Mouse (Mus musculus): ENCODE results near the gene Med19. TPM values are rescaled to one million over a fixed set of nuclear protein-coding genes. Genes with fewer than 3 reads are reported as not detected.
A peak's percentile ranks its signal among the peaks of the same experiment; 100 is the strongest.

Gene Med19
- polyA plus RNA-seq, 1 experiment from 2014 or later, result 38.5 TPM

- H3K4me1 ChIP-seq, result peaks cover 16% of the 10 kb centered on the region
- ATAC-seq (ENCODE audit: insufficient number of reproducible peaks, insufficient read depth, low FRiP score, low TSS enrichment, low read depth), result no peak
- no peaks in the 10 kb centered on the region for H3K36me3 ChIP-seq
- H3K9me3 ChIP-seq, result no peaks in the 10 kb centered on the region
- H3K4me2 ChIP-seq, result no peak overlapping the region
- no peaks in the 10 kb centered on the region for H3K27me3 ChIP-seq
- H3K9ac ChIP-seq, result no peak overlapping the region
- 75% methylated on average over 1 of the region's 1 CpGs for WGBS
- no peak overlapping the region for H3K27ac ChIP-seq
- H3K4me3 ChIP-seq, result no peak overlapping the region
Measured at GRCm38 (mm10) chr2:84646138-84646537, 32.1 kb upstream of the Med19 start.

- 96% methylated on average over 6 of the region's 6 CpGs for WGBS
- Histone ChIP-seq H3K9ac (no peak overlapping the region), H3K4me1 (peaks cover 16% of the 10 kb centered on the region), H3K9me3 (no peaks in the 10 kb centered on the region), H3K4me2 (no peak overlapping the region), H3K4me3 (no peak overlapping the region), H3K27ac (no peak overlapping the region), H3K27me3 (no peaks in the 10 kb centered on the region), H3K36me3 (no peaks in the 10 kb centered on the region)
- no peak for ATAC-seq (ENCODE audit: insufficient number of reproducible peaks, insufficient read depth, low FRiP score, low TSS enrichment, low read depth)
Measured at GRCm38 (mm10) chr2:84647051-84647568, 31.1 kb upstream of the Med19 start.

GRCm38 (mm10) chr2:84648369-84648768 lies 29.8 kb upstream of the Med19 start:
- H3K27ac ChIP-seq, result no peak overlapping the region
- WGBS, result 44% methylated on average over 6 of the region's 6 CpGs

GRCm38 (mm10) chr2:84649674-84650073 lies 28.5 kb upstream of the Med19 start:
- Histone ChIP-seq H3K36me3 (no peaks in the 10 kb centered on the region), H3K9ac (peak overlapping the region; percentile 87), H3K4me3 (peak overlapping the region; percentile 72), H3K4me1 (peaks cover 16% of the 10 kb centered on the region), H3K9me3 (no peaks in the 10 kb centered on the region), H3K4me2 (peak overlapping the region; percentile 73), H3K27me3 (no peaks in the 10 kb centered on the region), H3K27ac (peak overlapping the region; percentile 99)
- WGBS, result under 1% methylated on average over 10 of the region's 10 CpGs
- no peak for ATAC-seq (ENCODE audit: insufficient number of reproducible peaks, insufficient read depth, low FRiP score, low TSS enrichment, low read depth)

More at GRCm38 (mm10) chr2:84648369-84648768, 29.8 kb upstream of the Med19 start:
- H3K9me3 ChIP-seq, result no peaks in the 10 kb centered on the region
- peak overlapping the region; percentile 62 for H3K9ac ChIP-seq
- H3K36me3 ChIP-seq, result no peaks in the 10 kb centered on the region
- H3K4me2 ChIP-seq, result peak overlapping the region; percentile 73
- H3K4me1 ChIP-seq, result peaks cover 16% of the 10 kb centered on the region
- ATAC-seq (ENCODE audit: insufficient number of reproducible peaks, insufficient read depth, low FRiP score, low TSS enrichment, low read depth), result no peak
- H3K27me3 ChIP-seq, result no peaks in the 10 kb centered on the region
- peak overlapping the region; percentile 72 for H3K4me3 ChIP-seq

- Histone ChIP-seq H3K9ac (peak within 1 kb of the TSS; percentile 87), H3K9me3 (no peaks in the 10 kb centered on the region), H3K4me3 (peak within 1 kb of the TSS; percentile 72), H3K4me2 (peak within 1 kb of the TSS; percentile 73), H3K4me1 (peaks cover 16% of the 10 kb centered on the region), H3K36me3 (no peaks in the 10 kb centered on the region), H3K27ac (peak within 1 kb of the TSS; percentile 99), H3K27me3 (no peaks in the 10 kb centered on the region)
- WGBS, result under 1% methylated on average over 15 of the region's 15 CpGs
- ATAC-seq (ENCODE audit: insufficient number of reproducible peaks, insufficient read depth, low FRiP score, low TSS enrichment, low read depth), result peak; percentile 97
Measured at GRCm38 (mm10) chr2:84650464-84651195, 27.6 kb upstream of the Med19 start, which contains the start of gene Ctnnd1. Ctnnd1 (minus strand) TSS chr2:84650765.

GRCm38 (mm10) chr2:84653354-84653753 lies 24.8 kb upstream of the Med19 start:
- H3K9ac ChIP-seq, result no peak overlapping the region
- H3K9me3 ChIP-seq, result no peaks in the 10 kb centered on the region
- no peaks in the 10 kb centered on the region for H3K36me3 ChIP-seq
- ATAC-seq (ENCODE audit: insufficient number of reproducible peaks, insufficient read depth, low FRiP score, low TSS enrichment, low read depth), result no peak
- no peak overlapping the region for H3K27ac ChIP-seq
- no peak overlapping the region for H3K4me2 ChIP-seq
- H3K4me3 ChIP-seq, result no peak overlapping the region
- H3K27me3 ChIP-seq, result no peaks in the 10 kb centered on the region
- peaks cover 2% of the 10 kb centered on the region for H3K4me1 ChIP-seq

- Histone ChIP-seq H3K27ac (no peak overlapping the region), H3K27me3 (no peaks in the 10 kb centered on the region), H3K4me1 (no peaks in the 10 kb centered on the region), H3K9ac (no peak overlapping the region), H3K9me3 (no peaks in the 10 kb centered on the region), H3K4me3 (no peak overlapping the region), H3K4me2 (no peak overlapping the region), H3K36me3 (no peaks in the 10 kb centered on the region)
- ATAC-seq (ENCODE audit: insufficient number of reproducible peaks, insufficient read depth, low FRiP score, low TSS enrichment, low read depth), result no peak
- 61% methylated on average over 1 of the region's 1 CpGs for WGBS
Measured at GRCm38 (mm10) chr2:84655864-84656263, 22.3 kb upstream of the Med19 start.

GRCm38 (mm10) chr2:84658806-84659205 lies 19.4 kb upstream of the Med19 start, which contains the start of gene Btbd18:
Btbd18 (plus strand) TSS chr2:84659079.
- Histone ChIP-seq H3K36me3 (no peaks in the 10 kb centered on the region), H3K9me3 (no peaks in the 10 kb centered on the region), H3K9ac (no peak within 1 kb of the TSS), H3K4me3 (no peak within 1 kb of the TSS), H3K4me1 (no peaks in the 10 kb centered on the region), H3K4me2 (no peak within 1 kb of the TSS), H3K27me3 (no peaks in the 10 kb centered on the region), H3K27ac (no peak within 1 kb of the TSS)
- 93% methylated on average over 32 of the region's 32 CpGs for WGBS
- ATAC-seq (ENCODE audit: insufficient number of reproducible peaks, insufficient read depth, low FRiP score, low TSS enrichment, low read depth), result no peak

- no peak overlapping the region for H3K4me2 ChIP-seq
- H3K9me3 ChIP-seq, result no peaks in the 10 kb centered on the region
- no peak overlapping the region for H3K27ac ChIP-seq
- no peaks in the 10 kb centered on the region for H3K36me3 ChIP-seq
- no peaks in the 10 kb centered on the region for H3K4me1 ChIP-seq
- ATAC-seq (ENCODE audit: insufficient number of reproducible peaks, insufficient read depth, low FRiP score, low TSS enrichment, low read depth), result no peak
- H3K9ac ChIP-seq, result no peak overlapping the region
- 63% methylated on average over 3 of the region's 3 CpGs for WGBS
- H3K27me3 ChIP-seq, result no peaks in the 10 kb centered on the region
- no peak overlapping the region for H3K4me3 ChIP-seq
Measured at GRCm38 (mm10) chr2:84660253-84660652, 17.9 kb upstream of the Med19 start.

GRCm38 (mm10) chr2:84662866-84663265 lies 15.3 kb upstream of the Med19 start:
- Histone ChIP-seq H3K9me3 (no peaks in the 10 kb centered on the region), H3K4me3 (no peak overlapping the region), H3K4me2 (no peak overlapping the region), H3K9ac (no peak overlapping the region), H3K4me1 (no peaks in the 10 kb centered on the region), H3K27ac (no peak overlapping the region), H3K36me3 (no peaks in the 10 kb centered on the region), H3K27me3 (no peaks in the 10 kb centered on the region)
- ATAC-seq (ENCODE audit: insufficient number of reproducible peaks, insufficient read depth, low FRiP score, low TSS enrichment, low read depth), result no peak
- 28% methylated on average over 2 of the region's 2 CpGs for WGBS

- Histone ChIP-seq H3K4me3 (no peak overlapping the region), H3K9me3 (no peaks in the 10 kb centered on the region), H3K4me2 (no peak overlapping the region), H3K27me3 (no peaks in the 10 kb centered on the region), H3K27ac (0 out of 2 replicates have a peak overlapping the region, but pooled peaks have one; percentile 48), H3K9ac (no peak overlapping the region), H3K4me1 (peaks cover 12% of the 10 kb centered on the region), H3K36me3 (peaks cover 14% of the 10 kb centered on the region)
- ATAC-seq (ENCODE audit: insufficient number of reproducible peaks, insufficient read depth, low FRiP score, low TSS enrichment, low read depth), result no peak
- 64% methylated on average over 12 of the region's 12 CpGs for WGBS
Measured at GRCm38 (mm10) chr2:84666081-84666480, 12.1 kb upstream of the Med19 start.
